Mouse (Mus musculus): ENCODE data around the gene Nr1h5. TPM values are rescaled to one million over a fixed set of nuclear protein-coding genes. Genes with fewer than 3 reads are reported as not detected.

Nr1h5 gene
- polyA plus RNA-seq, 1 experiment from 2014 or later: not detected

GRCm38 (mm10) chr3:102970067-102970466 lies 6.1 kb upstream of the Nr1h5 start:
- Histone ChIP-seq H3K27ac (no peak overlapping the region), H3K27me3 (no peaks in the 10 kb centered on the region), H3K4me1 (no peaks in the 10 kb centered on the region), H3K36me3 (no peaks in the 10 kb centered on the region), H3K9me3 (no peaks in the 10 kb centered on the region), H3K9ac (no peak overlapping the region), H3K4me3 (no peak overlapping the region), H3K4me2 (replicated peaks) (no peak overlapping the region)
- no peak for ATAC-seq (ENCODE audit: low FRiP score, low read depth)
- 84% methylated on average over 9 of the region's 9 CpGs for WGBS

GRCm38 (mm10) chr3:102955596-102955995 lies 8.3 kb downstream of the Nr1h5 start:
- no peak for ATAC-seq (ENCODE audit: low FRiP score, low read depth)
- WGBS: 68% methylated on average over 3 of the region's 3 CpGs
- no peaks in the 10 kb centered on the region for H3K9me3 ChIP-seq
- H3K27ac ChIP-seq: no peak overlapping the region
- no peak overlapping the region for H3K4me2 ChIP-seq (replicated peaks)
- no peak overlapping the region for H3K9ac ChIP-seq
- no peaks in the 10 kb centered on the region for H3K27me3 ChIP-seq
- H3K36me3 ChIP-seq: no peaks in the 10 kb centered on the region
- H3K4me1 ChIP-seq: no peaks in the 10 kb centered on the region
- no peak overlapping the region for H3K4me3 ChIP-seq

GRCm38 (mm10) chr3:102955143-102955542 lies 8.8 kb downstream of the Nr1h5 start:
- no peaks in the 10 kb centered on the region for H3K36me3 ChIP-seq
- H3K4me2 ChIP-seq (replicated peaks): no peak overlapping the region
- no peak overlapping the region for H3K27ac ChIP-seq
- no peak for ATAC-seq (ENCODE audit: low FRiP score, low read depth)
- no peaks in the 10 kb centered on the region for H3K9me3 ChIP-seq
- no peak overlapping the region for H3K9ac ChIP-seq
- H3K4me3 ChIP-seq: no peak overlapping the region
- 87% methylated on average over 3 of the region's 3 CpGs for WGBS
- H3K27me3 ChIP-seq: no peaks in the 10 kb centered on the region
- H3K4me1 ChIP-seq: no peaks in the 10 kb centered on the region

GRCm38 (mm10) chr3:102954476-102954875 lies 9.5 kb downstream of the Nr1h5 start:
- H3K4me3 ChIP-seq: no peak overlapping the region
- H3K27ac ChIP-seq: no peak overlapping the region
- no peaks in the 10 kb centered on the region for H3K27me3 ChIP-seq
- no peak overlapping the region for H3K4me2 ChIP-seq (replicated peaks)
- 89% methylated on average over 12 of the region's 12 CpGs for WGBS
- no peaks in the 10 kb centered on the region for H3K36me3 ChIP-seq
- H3K4me1 ChIP-seq: no peaks in the 10 kb centered on the region
- no peak for ATAC-seq (ENCODE audit: low FRiP score, low read depth)
- no peaks in the 10 kb centered on the region for H3K9me3 ChIP-seq
- no peak overlapping the region for H3K9ac ChIP-seq

- 61% methylated on average over 5 of the region's 5 CpGs for WGBS
- Histone ChIP-seq H3K36me3 (no peaks in the 10 kb centered on the region), H3K4me1 (no peaks in the 10 kb centered on the region), H3K4me2 (replicated peaks) (no peak overlapping the region), H3K4me3 (no peak overlapping the region), H3K9ac (no peak overlapping the region), H3K27me3 (no peaks in the 10 kb centered on the region), H3K9me3 (no peaks in the 10 kb centered on the region), H3K27ac (no peak overlapping the region)
- ATAC-seq (ENCODE audit: low FRiP score, low read depth): no peak
Measured at GRCm38 (mm10) chr3:102946861-102947260, 17.1 kb downstream of the Nr1h5 start.

GRCm38 (mm10) chr3:102946312-102946711 lies 17.6 kb downstream of the Nr1h5 start:
- H3K9ac ChIP-seq: no peak overlapping the region
- no peaks in the 10 kb centered on the region for H3K4me1 ChIP-seq
- H3K4me2 ChIP-seq (replicated peaks): no peak overlapping the region
- no peaks in the 10 kb centered on the region for H3K36me3 ChIP-seq
- H3K27ac ChIP-seq: no peak overlapping the region
- ATAC-seq (ENCODE audit: low FRiP score, low read depth): no peak
- H3K4me3 ChIP-seq: no peak overlapping the region
- WGBS: 81% methylated on average over 3 of the region's 3 CpGs
- H3K9me3 ChIP-seq: no peaks in the 10 kb centered on the region
- no peaks in the 10 kb centered on the region for H3K27me3 ChIP-seq

GRCm38 (mm10) chr3:102938100-102938499 lies 25.8 kb downstream of the Nr1h5 start:
- ATAC-seq (ENCODE audit: low FRiP score, low read depth): no peak
- Histone ChIP-seq H3K4me2 (replicated peaks) (no peak overlapping the region), H3K27ac (no peak overlapping the region), H3K4me1 (no peaks in the 10 kb centered on the region), H3K27me3 (no peaks in the 10 kb centered on the region), H3K36me3 (no peaks in the 10 kb centered on the region), H3K4me3 (no peak overlapping the region), H3K9ac (no peak overlapping the region), H3K9me3 (peaks cover 9% of the 10 kb centered on the region; the same call in 1 of the 2 replicates)
- WGBS: 83% methylated on average over 1 of the region's 1 CpGs

GRCm38 (mm10) chr3:102935451-102936354 lies 28.2 kb downstream of the Nr1h5 start, which contains the start of gene Sycp1:
Gene Sycp1, minus strand, starts transcription at chr3:102936100.
- 92% methylated on average over 78 of the region's 78 CpGs for WGBS
- Histone ChIP-seq H3K9me3 (peaks cover 9% of the 10 kb centered on the region; the same call in 1 of the 2 replicates), H3K9ac (no peak within 1 kb of the TSS), H3K4me2 (replicated peaks) (no peak within 1 kb of the TSS), H3K27ac (no peak within 1 kb of the TSS), H3K4me1 (no peaks in the 10 kb centered on the region), H3K4me3 (no peak within 1 kb of the TSS), H3K27me3 (no peaks in the 10 kb centered on the region), H3K36me3 (no peaks in the 10 kb centered on the region)
- ATAC-seq (ENCODE audit: low FRiP score, low read depth): no peak; the same call in 1 of the 2 replicates

GRCm38 (mm10) chr3:102899136-102899535 lies 64.8 kb downstream of the Nr1h5 start:
- no peak for ATAC-seq (ENCODE audit: low FRiP score, low read depth)
- WGBS: 95% methylated on average over 1 of the region's 1 CpGs
- Histone ChIP-seq H3K9me3 (no peaks in the 10 kb centered on the region), H3K36me3 (no peaks in the 10 kb centered on the region), H3K4me1 (no peaks in the 10 kb centered on the region), H3K4me3 (no peak overlapping the region), H3K9ac (no peak overlapping the region), H3K27me3 (no peaks in the 10 kb centered on the region), H3K4me2 (replicated peaks) (no peak overlapping the region), H3K27ac (no peak overlapping the region)

Other genes starting within 250 kb of the Nr1h5 start
- 4.4 and 5.1 TPM in 2 replicates for gene Tspan2, start 229.6 kb downstream of the Nr1h5 start, polyA plus RNA-seq (2015; fragmentation: Nextera tagmentation; extraction: Ambion mirVana)
- gene Tshb, start 181.4 kb downstream of the Nr1h5 start, polyA plus RNA-seq (2015; fragmentation: Nextera tagmentation; extraction: Ambion mirVana): 0.08 and 0.09 TPM in 2 replicates
- not detected in 2 replicates for gene Sycp1, start 28.0 kb downstream of the Nr1h5 start, polyA plus RNA-seq (2015; fragmentation: Nextera tagmentation; extraction: Ambion mirVana)
- gene Sike1, start 31.6 kb upstream of the Nr1h5 start, polyA plus RNA-seq (2015; fragmentation: Nextera tagmentation; extraction: Ambion mirVana): 56.1 and 60.1 TPM in 2 replicates
- 388 and 411 TPM in 2 replicates for gene Csde1, start 56.3 kb upstream of the Nr1h5 start, polyA plus RNA-seq (2015; fragmentation: Nextera tagmentation; extraction: Ambion mirVana)
- gene Nras, start 94.2 kb upstream of the Nr1h5 start, polyA plus RNA-seq (2015; fragmentation: Nextera tagmentation; extraction: Ambion mirVana): 84.3 and 90.5 TPM in 2 replicates
- gene Ampd1, start 109.9 kb upstream of the Nr1h5 start, polyA plus RNA-seq (2015; fragmentation: Nextera tagmentation; extraction: Ambion mirVana): 1.5 and 1.7 TPM in 2 replicates
- gene Dennd2c, start 138.5 kb upstream of the Nr1h5 start, polyA plus RNA-seq (2015; fragmentation: Nextera tagmentation; extraction: Ambion mirVana): 8.3 and 10.1 TPM in 2 replicates
- 230 and 237 TPM in 2 replicates for gene Bcas2, start 207.5 kb upstream of the Nr1h5 start, polyA plus RNA-seq (2015; fragmentation: Nextera tagmentation; extraction: Ambion mirVana)

Measured in limb, embryonic 13.5 days (tissue).